Mouse (Mus musculus) forebrain, embryonic 12.5 days (tissue): ENCODE data around the gene Nucb2. TPM values are rescaled to one million over a fixed set of nuclear protein-coding genes. Genes with fewer than 3 reads are reported as not detected.

ENCODE experiments used
- ATAC-seq: fragments of 200-750 bp; cut with Nextera tagmentation; 2 replicates; pipeline ENCODE4 v1.8.0; 2017; ENCODE audit warnings: moderate TSS enrichment; ENCODE audit not compliant: low FRiP score
- H3K27ac ChIP-seq: fragments of 300-500 bp; sonication (generic); 2 replicates; pipeline ENCODE4 v1.5.1; 2016; ENCODE audit warnings: mild to moderate bottlenecking
- H3K27me3 ChIP-seq: fragments of 300-500 bp; sonication (generic); 2 replicates; pipeline ENCODE4 v1.6.1; 2016; ENCODE audit warnings: mild to moderate bottlenecking
- H3K36me3 ChIP-seq: fragments of 300-500 bp; sonication (generic); replicated peaks from 2 replicates; pipeline ENCODE4 v1.6.1; 2016; ENCODE audit warnings: mild to moderate bottlenecking
- H3K4me1 ChIP-seq: fragments of 300-500 bp; sonication (generic); 2 replicates; pipeline ENCODE4 v1.6.1; 2016
- H3K4me2 ChIP-seq: fragments of 300-500 bp; sonication (generic); 2 replicates; pipeline ENCODE4 v1.6.1; 2016; ENCODE audit warnings: mild to moderate bottlenecking, moderate library complexity
- H3K4me3 ChIP-seq: fragments of 300-500 bp; sonication (generic); replicated peaks from 2 replicates; pipeline ENCODE4 v1.5.1; 2016; ENCODE audit warnings: mild to moderate bottlenecking
- H3K9ac ChIP-seq: fragments of 300-500 bp; sonication (generic); 2 replicates; pipeline ENCODE4 v1.6.1; 2016; ENCODE audit warnings: mild to moderate bottlenecking
- H3K9me3 ChIP-seq: fragments of 300-500 bp; sonication (generic); 2 replicates; pipeline ENCODE4 v1.6.1; 2016
- WGBS: fragments of 180-500 bp; shearing (Covaris S2); methylation state at CpG from one replicate; pipeline ENCODE4 v1.1.7; 2016; 5-methylcytosine and 5-hydroxymethylcytosine counted together
- polyA plus RNA-seq: library from polyadenylated mRNA; unstranded; fragments of >200 nt; fragmentation: Nextera tagmentation; extraction: Ambion mirVana; gene quantifications from 2 replicates; pipeline ENCODE4 v1.2.1, GENCODE M21; 2016

Nucb2 gene
- polyA plus RNA-seq, 1 experiment from 2014 or later = 17.0 TPM

- Histone ChIP-seq H3K36me3 (peaks cover 32% of the 10 kb centered on the region), H3K9me3 (no peaks in the 10 kb centered on the region), H3K9ac (no peak overlapping the region), H3K4me3 (no peak overlapping the region), H3K4me1 (peaks cover 5% of the 10 kb centered on the region; the same call in 1 of the 2 replicates), H3K27me3 (no peaks in the 10 kb centered on the region), H3K27ac (no peak overlapping the region), H3K4me2 (no peak overlapping the region)
- WGBS = 86% methylated on average over 5 of the region's 5 CpGs
- ATAC-seq = no peak
Measured at GRCm38 (mm10) chr7:116530470-116530869, 26.3 kb downstream of the Nucb2 start.

- Histone ChIP-seq H3K27ac (no peak overlapping the region), H3K27me3 (no peaks in the 10 kb centered on the region), H3K36me3 (peaks cover 32% of the 10 kb centered on the region), H3K4me2 (no peak overlapping the region), H3K4me1 (peaks cover 5% of the 10 kb centered on the region; the same call in 1 of the 2 replicates), H3K4me3 (no peak overlapping the region), H3K9ac (no peak overlapping the region), H3K9me3 (no peaks in the 10 kb centered on the region)
- peak; percentile 58; the same call in 1 of the 2 replicates for ATAC-seq
- WGBS = 81% methylated on average over 4 of the region's 4 CpGs
Measured at GRCm38 (mm10) chr7:116531311-116531710, 27.1 kb downstream of the Nucb2 start.

GRCm38 (mm10) chr7:116556834-116557233 lies 52.7 kb downstream of the Nucb2 start:
- Histone ChIP-seq H3K4me2 (no peak overlapping the region), H3K27ac (no peak overlapping the region), H3K4me3 (no peak overlapping the region), H3K9ac (no peak overlapping the region), H3K36me3 (no peaks in the 10 kb centered on the region), H3K4me1 (no peaks in the 10 kb centered on the region), H3K27me3 (no peaks in the 10 kb centered on the region), H3K9me3 (no peaks in the 10 kb centered on the region)
- no peak for ATAC-seq

- Histone ChIP-seq H3K36me3 (no peaks in the 10 kb centered on the region), H3K4me2 (no peak overlapping the region), H3K9ac (no peak overlapping the region), H3K27ac (no peak overlapping the region), H3K4me1 (no peaks in the 10 kb centered on the region), H3K4me3 (no peak overlapping the region), H3K27me3 (no peaks in the 10 kb centered on the region), H3K9me3 (no peaks in the 10 kb centered on the region)
- ATAC-seq = no peak
Measured at GRCm38 (mm10) chr7:116574551-116574950, 70.4 kb downstream of the Nucb2 start.

Other genes starting within 250 kb of the Nucb2 start
- gene Plekha7, start 196.0 kb upstream of the Nucb2 start, polyA plus RNA-seq = 18.6 and 20.8 TPM in 2 replicates
- gene Rps13, start 170.2 kb upstream of the Nucb2 start, polyA plus RNA-seq = 607 and 697 TPM in 2 replicates
- gene Pik3c2a, start 60.9 kb upstream of the Nucb2 start, polyA plus RNA-seq = 26.6 and 32.4 TPM in 2 replicates